Mouse (Mus musculus): ENCODE data around the gene Adam1b. TPM values are rescaled to one million over a fixed set of nuclear protein-coding genes. Genes with fewer than 3 reads are reported as not detected.

Gene Adam1b
- polyA plus RNA-seq, 1 experiment from 2014 or later, result not detected

- ATAC-seq (ENCODE audit: low FRiP score, low read depth), result no peak
- WGBS, result 86% methylated on average over 13 of the region's 13 CpGs
- Histone ChIP-seq H3K9ac (peak overlapping the region; percentile 31; the same call in 1 of the 2 replicates), H3K9me3 (no peaks in the 10 kb centered on the region), H3K4me1 (peaks cover 28% of the 10 kb centered on the region), H3K27ac (0 out of 2 replicates have a peak overlapping the region, but pooled peaks have one; percentile 44), H3K27me3 (no peaks in the 10 kb centered on the region), H3K36me3 (peaks cover 12% of the 10 kb centered on the region), H3K4me3 (no peak overlapping the region), H3K4me2 (replicated peaks) (peak overlapping the region; percentile 82)
Observed at GRCm38 (mm10) chr5:121453743-121454502, 49.3 kb downstream of the Adam1b start.

- no peaks in the 10 kb centered on the region for H3K27me3 ChIP-seq
- H3K4me2 ChIP-seq (replicated peaks), result peak overlapping the region; percentile 82
- no peaks in the 10 kb centered on the region for H3K9me3 ChIP-seq
- H3K4me3 ChIP-seq, result peak overlapping the region; percentile 95
- H3K36me3 ChIP-seq, result peaks cover 22% of the 10 kb centered on the region
- ATAC-seq (ENCODE audit: low FRiP score, low read depth), result no peak
- WGBS, result 7% methylated on average over 9 of the region's 9 CpGs
- peak overlapping the region; percentile 97 for H3K9ac ChIP-seq
- H3K4me1 ChIP-seq, result peaks cover 28% of the 10 kb centered on the region
- H3K27ac ChIP-seq, result peak overlapping the region; percentile 92
Observed at GRCm38 (mm10) chr5:121452906-121453305, 50.3 kb downstream of the Adam1b start.

- ATAC-seq (ENCODE audit: low FRiP score, low read depth), result peak; percentile 95
- Histone ChIP-seq H3K27ac (peak within 1 kb of the TSS; percentile 93), H3K4me2 (replicated peaks) (peak within 1 kb of the TSS; percentile 91), H3K36me3 (peaks cover 28% of the 10 kb centered on the region), H3K9ac (peak within 1 kb of the TSS; percentile 97), H3K27me3 (no peaks in the 10 kb centered on the region), H3K9me3 (no peaks in the 10 kb centered on the region), H3K4me1 (peaks cover 28% of the 10 kb centered on the region), H3K4me3 (peak within 1 kb of the TSS; percentile 95)
- under 1% methylated on average over 90 of the region's 97 CpGs for WGBS
Observed at GRCm38 (mm10) chr5:121452026-121452869, 51.0 kb downstream of the Adam1b start, which contains the start of gene Erp29. TSS of gene Erp29 (minus strand) at chr5:121452506.

- Histone ChIP-seq H3K36me3 (peaks cover 34% of the 10 kb centered on the region), H3K4me2 (replicated peaks) (peak within 1 kb of the TSS; percentile 91), H3K4me3 (peak within 1 kb of the TSS; percentile 95), H3K27ac (peak within 1 kb of the TSS; percentile 93), H3K4me1 (peaks cover 28% of the 10 kb centered on the region), H3K9me3 (no peaks in the 10 kb centered on the region), H3K9ac (peak within 1 kb of the TSS; percentile 97), H3K27me3 (no peaks in the 10 kb centered on the region)
- WGBS, result under 1% methylated on average over 17 of the region's 17 CpGs
- ATAC-seq (ENCODE audit: low FRiP score, low read depth), result no peak
Observed at GRCm38 (mm10) chr5:121451644-121452025, 51.6 kb downstream of the Adam1b start, which contains the start of gene Tmem116. TSS of gene Tmem116 (plus strand) at chr5:121451893.

GRCm38 (mm10) chr5:121451203-121451602, 52.0 kb downstream of the Adam1b start:
- Histone ChIP-seq H3K4me2 (replicated peaks) (peak overlapping the region; percentile 91), H3K9me3 (no peaks in the 10 kb centered on the region), H3K36me3 (peaks cover 38% of the 10 kb centered on the region), H3K4me1 (peaks cover 28% of the 10 kb centered on the region), H3K4me3 (peak overlapping the region; percentile 95), H3K9ac (peak overlapping the region; percentile 97), H3K27me3 (no peaks in the 10 kb centered on the region), H3K27ac (peak overlapping the region; percentile 93)
- 33% methylated on average over 8 of the region's 8 CpGs for WGBS
- no peak for ATAC-seq (ENCODE audit: low FRiP score, low read depth)

- peak overlapping the region; percentile 6; the same call in 1 of the 2 replicates for H3K9ac ChIP-seq
- 86% methylated on average over 9 of the region's 9 CpGs for WGBS
Observed at GRCm38 (mm10) chr5:121450476-121450875, 52.8 kb downstream of the Adam1b start.

More at GRCm38 (mm10) chr5:121450476-121450875, 52.8 kb downstream of the Adam1b start:
- no peaks in the 10 kb centered on the region for H3K27me3 ChIP-seq
- peaks cover 28% of the 10 kb centered on the region for H3K4me1 ChIP-seq
- H3K4me3 ChIP-seq, result no peak overlapping the region; the same call in 1 of the 2 replicates
- ATAC-seq (ENCODE audit: low FRiP score, low read depth), result no peak
- H3K9me3 ChIP-seq, result no peaks in the 10 kb centered on the region
- H3K4me2 ChIP-seq (replicated peaks), result peak overlapping the region; percentile 91; the same call in 1 of the 2 replicates
- peaks cover 46% of the 10 kb centered on the region for H3K36me3 ChIP-seq
- H3K27ac ChIP-seq, result no peak overlapping the region

Other genes with a start within 250 kb of the Adam1b start
- gene Trafd1, start 117.8 kb downstream of the Adam1b start, polyA plus RNA-seq (2015; fragmentation: Nextera tagmentation; extraction: Ambion mirVana), result 78.5 and 78.9 TPM in 2 replicates
- gene Naa25, start 105.5 kb downstream of the Adam1b start, polyA plus RNA-seq (2015; fragmentation: Nextera tagmentation; extraction: Ambion mirVana), result 38.3 and 40.6 TPM in 2 replicates
- gene Tmem116, start 51.5 kb downstream of the Adam1b start, polyA plus RNA-seq (2015; fragmentation: Nextera tagmentation; extraction: Ambion mirVana), result 1.8 and 2.5 TPM in 2 replicates
- 158 and 161 TPM in 2 replicates for gene Erp29, start 50.9 kb downstream of the Adam1b start, polyA plus RNA-seq (2015; fragmentation: Nextera tagmentation; extraction: Ambion mirVana)
- gene Adam1a, start 42.0 kb upstream of the Adam1b start, polyA plus RNA-seq (2015; fragmentation: Nextera tagmentation; extraction: Ambion mirVana), result 2.1 TPM in 2 replicates
- not detected in 2 replicates for gene Gm42878, start 42.0 kb upstream of the Adam1b start, polyA plus RNA-seq (2015; fragmentation: Nextera tagmentation; extraction: Ambion mirVana)
- 59.0 and 60.5 TPM in 2 replicates for gene Mapkapk5, start 42.5 kb upstream of the Adam1b start, polyA plus RNA-seq (2015; fragmentation: Nextera tagmentation; extraction: Ambion mirVana)
- gene Aldh2, start 90.4 kb upstream of the Adam1b start, polyA plus RNA-seq (2015; fragmentation: Nextera tagmentation; extraction: Ambion mirVana), result 255 and 260 TPM in 2 replicates
- gene Acad12, start 115.5 kb upstream of the Adam1b start, polyA plus RNA-seq (2015; fragmentation: Nextera tagmentation; extraction: Ambion mirVana), result 2.1 and 3.2 TPM in 2 replicates
- gene Acad10, start 157.1 kb upstream of the Adam1b start, polyA plus RNA-seq (2015; fragmentation: Nextera tagmentation; extraction: Ambion mirVana), result 2.2 and 2.3 TPM in 2 replicates
- 43.2 and 43.9 TPM in 2 replicates for gene Brap, start 157.1 kb upstream of the Adam1b start, polyA plus RNA-seq (2015; fragmentation: Nextera tagmentation; extraction: Ambion mirVana)
- 54.9 and 64.1 TPM in 2 replicates for gene Atxn2, start 207.9 kb upstream of the Adam1b start, polyA plus RNA-seq (2015; fragmentation: Nextera tagmentation; extraction: Ambion mirVana)

Data from limb, embryonic 13.5 days (tissue).